In the genomic region with DNA sequence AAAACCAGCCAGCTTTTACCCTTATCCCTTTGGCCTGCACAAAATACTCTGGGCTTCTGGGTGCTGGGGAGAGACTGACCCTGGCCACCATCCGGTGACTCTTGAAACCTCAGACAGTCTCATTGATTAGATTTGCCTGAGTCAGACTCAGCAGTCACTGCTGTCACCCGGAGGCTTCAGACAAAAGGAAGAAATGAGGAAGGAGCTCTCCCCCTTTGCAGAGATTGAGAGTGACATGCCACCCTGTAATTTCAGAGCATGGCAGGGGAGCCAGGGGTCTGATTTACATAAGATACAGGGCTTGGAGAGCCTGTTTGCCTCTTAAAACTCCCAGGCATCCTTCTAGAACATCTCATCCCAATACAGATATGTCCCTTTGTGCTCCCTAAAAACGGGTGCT, we compare ENCODE assay signal across 9 mouse cellular contexts. TPM values are rescaled to one million over a fixed set of nuclear protein-coding genes. Genes with fewer than 3 reads are reported as not detected.
DNase-seq lines count a peak whose midpoint lies in the region; ATAC-seq and TF ChIP-seq lines count a peak whose summit lies in the region.
"Had no signal": no experiment of that assay in that cellular context is flagged by ENCODE, and none has a peak within 500 bp of the region (broad histone marks: within the 10 kb centered on the region; RNA-seq: fewer than 3 reads in every experiment).

No protein-coding gene starts in this region.

- H3K4me1 ChIP-seq in kidney, embryonic 14.5 days (ENCODE audit: control insufficient read depth, insufficient read depth, low read length): peaks cover 22% of the 10 kb centered on the region
- H3K4me1 ChIP-seq in embryonic facial prominence, embryonic 15.5 days: peaks cover 76% of the 10 kb centered on the region
- H3K4me1 ChIP-seq in limb, embryonic 14.5 days (ENCODE audit: control insufficient read depth, insufficient read depth, low read length): peaks cover 63% of the 10 kb centered on the region

- TF ChIP-seq POLR2A in brain, embryonic 14.5 days (IDR thresholded peaks at IDR 0.05; ENCODE audit: borderline replicate concordance, extremely low read depth, insufficient read depth, insufficient read length, poor library complexity, severe bottlenecking): no peak
- TF ChIP-seq POLR2A in limb, embryonic 14.5 days (IDR thresholded peaks at IDR 0.05; ENCODE audit: borderline replicate concordance, extremely low read depth, insufficient read depth, insufficient read length): no peak

- H3K27me3 ChIP-seq in kidney, embryonic 14.5 days (ENCODE audit: control insufficient read depth, insufficient read depth, low read length): no peaks in the 10 kb centered on the region
- no peaks in the 10 kb centered on the region for H3K27me3 ChIP-seq in embryonic facial prominence, embryonic 15.5 days
- H3K27me3 ChIP-seq in limb, embryonic 14.5 days (ENCODE audit: control insufficient read depth, insufficient read depth, low read length): no peaks in the 10 kb centered on the region

- no peak overlapping the region for H3K9ac ChIP-seq in kidney, embryonic 14.5 days (ENCODE audit: low read depth, low read length)
- no peak overlapping the region for H3K9ac ChIP-seq in embryonic facial prominence, embryonic 15.5 days
- H3K9ac ChIP-seq in limb, embryonic 14.5 days (ENCODE audit: low read depth, low read length, severe bottlenecking): no peak overlapping the region

- 57% methylated on average over 3 of the region's 3 CpGs for WGBS in kidney, embryonic 14.5 days
- 24% methylated on average over 3 of the region's 3 CpGs for WGBS in embryonic facial prominence, embryonic 15.5 days
- 41% methylated on average over 3 of the region's 3 CpGs for WGBS in limb, embryonic 14.5 days

- H3K4me2 ChIP-seq in kidney, embryonic 14.5 days (replicated peaks; ENCODE audit: low read depth, low read length): no peak overlapping the region
- H3K4me2 ChIP-seq in embryonic facial prominence, embryonic 15.5 days (replicated peaks): no peak overlapping the region
- H3K4me2 ChIP-seq in limb, embryonic 14.5 days (replicated peaks; ENCODE audit: low read depth, low read length, severe bottlenecking): no peak overlapping the region

- no peak for ATAC-seq in kidney, embryonic 14.5 days (ENCODE audit: low FRiP score, low TSS enrichment)
- ATAC-seq in embryonic facial prominence, embryonic 15.5 days (ENCODE audit: insufficient number of reproducible peaks, low FRiP score, low TSS enrichment, low read depth): no peak
- ATAC-seq in limb, embryonic 14.5 days (ENCODE audit: low FRiP score, low read depth): no peak

- DNase-seq in kidney, postnatal 36 days: no peak
- peak; percentile 47 for DNase-seq in brain, embryonic 14.5 days (ENCODE audit: low read depth)
- DNase-seq in limb, embryonic 14.5 days (ENCODE audit: low spot score): no peak
- DNase-seq in thymus, adult 18-20 months: no peak
- no peak for DNase-seq in cerebellum, adult 11 months
- DNase-seq: cerebellum, adult 18-20 months had no signal

- no peaks in the 10 kb centered on the region for H3K36me3 ChIP-seq in kidney, embryonic 14.5 days (ENCODE audit: control insufficient read depth, insufficient read depth, low read length)
- H3K36me3 ChIP-seq in embryonic facial prominence, embryonic 15.5 days: no peaks in the 10 kb centered on the region
- no peaks in the 10 kb centered on the region for H3K36me3 ChIP-seq in limb, embryonic 14.5 days (ENCODE audit: control insufficient read depth, insufficient read depth, low read length)
- H3K36me3 ChIP-seq: G1E had no signal

- peak overlapping the region; percentile 26; the same call in 1 of the 2 replicates for H3K27ac ChIP-seq in kidney, embryonic 14.5 days (ENCODE audit: low read depth, low read length)
- peak overlapping the region; percentile 88 for H3K27ac ChIP-seq in embryonic facial prominence, embryonic 15.5 days (replicated peaks)
- H3K27ac ChIP-seq in limb, embryonic 14.5 days (replicated peaks; ENCODE audit: low read depth, low read length): peak overlapping the region; percentile 88

- H3K4me3 ChIP-seq in kidney, embryonic 14.5 days (ENCODE audit: low read length): no peak overlapping the region
- no peak overlapping the region for H3K4me3 ChIP-seq in embryonic facial prominence, embryonic 15.5 days (replicated peaks)
- H3K4me3 ChIP-seq in limb, embryonic 14.5 days (replicated peaks; ENCODE audit: low read length): no peak overlapping the region

- no peak for TF ChIP-seq CTCF in brain, embryonic 14.5 days (IDR thresholded peaks at IDR 0.05; ENCODE audit: borderline replicate concordance, extremely low read depth, insufficient read depth, insufficient read length)

- no peaks in the 10 kb centered on the region for H3K9me3 ChIP-seq in kidney, embryonic 14.5 days (ENCODE audit: control insufficient read depth, low read length)
- H3K9me3 ChIP-seq in embryonic facial prominence, embryonic 15.5 days (replicated peaks): no peaks in the 10 kb centered on the region
- no peaks in the 10 kb centered on the region for H3K9me3 ChIP-seq in limb, embryonic 14.5 days (ENCODE audit: control insufficient read depth, low read length)
- H3K9me3 ChIP-seq: G1E had no signal

RNA-seq across cellular contexts. Expression of a gene that starts 46.8 kb away (rescaled TPM):
- polyA plus RNA-seq in kidney, embryonic 14.5 days (2014; fragmentation: Nextera tagmentation; extraction: Ambion mirVana): 5.8 and 6.9 TPM in 2 replicates
- polyA plus RNA-seq in brain, embryonic 14.5 days (2012; rRNA removed): 8.0 and 12.6 TPM in 2 replicates
- 7.7 and 8.7 TPM in 2 replicates for polyA plus RNA-seq in embryonic facial prominence, embryonic 15.5 days (2015; fragmentation: Nextera tagmentation; extraction: Ambion mirVana)
- 6.5 and 7.9 TPM in 2 replicates for polyA plus RNA-seq in limb, embryonic 14.5 days (2012; rRNA removed)
- 4.5 and 4.7 TPM in 2 replicates for polyA plus RNA-seq in limb, embryonic 14.5 days (2014; fragmentation: Nextera tagmentation; extraction: Ambion mirVana)

RNA-seq across cellular contexts. Expression of a gene that starts 47.0 kb away (rescaled TPM):
- 167 and 180 TPM in 2 replicates for polyA plus RNA-seq in kidney, embryonic 14.5 days (2014; fragmentation: Nextera tagmentation; extraction: Ambion mirVana)
- 84.0 and 95.7 TPM in 2 replicates for polyA plus RNA-seq in brain, embryonic 14.5 days (2012; rRNA removed)
- 157 and 164 TPM in 2 replicates for polyA plus RNA-seq in embryonic facial prominence, embryonic 15.5 days (2015; fragmentation: Nextera tagmentation; extraction: Ambion mirVana)
- 121 and 129 TPM in 2 replicates for polyA plus RNA-seq in limb, embryonic 14.5 days (2012; rRNA removed)
- 173 and 175 TPM in 2 replicates for polyA plus RNA-seq in limb, embryonic 14.5 days (2014; fragmentation: Nextera tagmentation; extraction: Ambion mirVana)

Comparison
In these comparisons a context has a peak if more than half of its experiments do, and no peak if none do; other contexts are left out.
1. H3K27ac ChIP-seq: peak in every context shown above with its lines; median percentile 88 in embryonic facial prominence, embryonic 15.5 days; 88 in limb, embryonic 14.5 days; 26 in kidney, embryonic 14.5 days.